Mouse (Mus musculus) layer of hippocampus, adult 18-20 months (tissue): Measurements from ENCODE around the gene Cyp2c65. TPM values are rescaled to one million over a fixed set of nuclear protein-coding genes. Genes with fewer than 3 reads are reported as not detected.
"Not testable (repeated sequence)": the region's sequence is repeated elsewhere in the genome, so short reads cannot be mapped to it uniquely, and the experiment has no call there.

Source experiments
- DNase-seq, 2 experiments: peaks; one replicate each; pipeline ENCODE4 v3.0.0; 2022; ENCODE audit warnings: low spot score in 2 of 2
- long read RNA-seq: library from polyadenylated mRNA; stranded (forward); transcript quantifications from one replicate; pipeline ENCODE4 v2.0.0, GENCODE M21; 2021
- total RNA-seq, 2 experiments: library from RNA; stranded (reverse); gene quantifications; 2 replicates each; pipeline ENCODE4 v1.2.3; 2021

The Cyp2c65 gene
- total RNA-seq: under 1 TPM; 0.18 to 0.22 TPM
- long read RNA-seq: 0 reads

- DNase-seq: no peak
Measured at GRCm38 (mm10) chr19:39060719-39061118, at the start of gene Cyp2c65. Gene Cyp2c65 (plus strand): TSS chr19:39061015.

- no peak for DNase-seq
Measured at GRCm38 (mm10) chr19:39057928-39058327, 2.9 kb upstream of the Cyp2c65 start.

- not testable (repeated sequence) for DNase-seq
Measured at GRCm38 (mm10) chr19:39098779-39099178, 38.0 kb downstream of the Cyp2c65 start.

GRCm38 (mm10) chr19:39113644-39114043, 52.8 kb downstream of the Cyp2c65 start, which contains the start of gene Cyp2c66:
Gene Cyp2c66 (plus strand): TSS chr19:39113898.
- DNase-seq: no peak

Other genes starting within 250 kb of the Cyp2c65 start
- gene Noc3l, start 241.8 kb upstream of the Cyp2c65 start, total RNA-seq: 10 to 100 TPM; 14.3 to 14.6 TPM
- 10 to 100 TPM; 11.0 to 11.7 TPM for gene Tbc1d12, start 224.4 kb upstream of the Cyp2c65 start, total RNA-seq
- gene Hells, start 130.1 kb upstream of the Cyp2c65 start, total RNA-seq: 1 to 10 TPM; 4.2 TPM
- under 1 TPM; 0.20 TPM for gene Cyp2c55, start 54.0 kb upstream of the Cyp2c65 start, total RNA-seq
- gene Cyp2c66, start 52.9 kb downstream of the Cyp2c65 start, total RNA-seq: not detected
- gene Cyp2c29, start 208.4 kb downstream of the Cyp2c65 start, total RNA-seq: not detected